Mouse (Mus musculus) CD4-positive, CD25-positive, alpha-beta regulatory T cell (primary cell): Measurements from ENCODE around the gene Dram2. TPM values are rescaled to one million over a fixed set of nuclear protein-coding genes. Genes with fewer than 3 reads are reported as not detected.

Source experiments
- polyA plus RNA-seq: library from polyadenylated mRNA; unstranded; fragments of 100-300 nt; shearing (Covaris generic); gene quantifications from one replicate; pipeline ENCODE4 v1.2.1, GENCODE M21; 2017

The Dram2 gene
- polyA plus RNA-seq, result 45.9 TPM

GRCm38 (mm10) chr3:106547171-106547923 lies at the start of gene Dram2, which contains the start of gene Cept1:
Gene Dram2 (plus strand): TSS chr3:106547798.
Gene Cept1 (minus strand): TSS chr3:106547802.

Other genes with a start within 250 kb of the Dram2 start
- gene Chil6, start 141.6 kb upstream of the Dram2 start, polyA plus RNA-seq, result 0.31 TPM
- gene Dennd2d, start 65.4 kb upstream of the Dram2 start, polyA plus RNA-seq, result 159 TPM
- 100 TPM for gene Cept1, start within 50 bp of the Dram2 start, polyA plus RNA-seq
- 45.0 TPM for gene Lrif1, start 137.2 kb downstream of the Dram2 start, polyA plus RNA-seq
- gene Cd53, start 242.4 kb downstream of the Dram2 start, polyA plus RNA-seq, result 911 TPM